Mouse (Mus musculus) MEL (cell line): ENCODE data around the gene Tbl2. TPM values are rescaled to one million over a fixed set of nuclear protein-coding genes. Genes with fewer than 3 reads are reported as not detected.
A peak's percentile ranks its signal among the peaks of the same experiment; 100 is the strongest.

Source experiments
- DNase-seq: peaks from one replicate; pipeline ENCODE4 v3.0.0; 2011; ENCODE audit warnings: low read depth, low spot score
- H3K27ac ChIP-seq: 2 replicates; pipeline ENCODE4 v1.5.1; 2012; ENCODE audit warnings: low read depth, mild to moderate bottlenecking, control low read depth, low read length, moderate library complexity; ENCODE audit not compliant: control insufficient read depth
- H3K27me3 ChIP-seq, 2 experiments: fragments of 150-350 bp in 1 of 2; sonication (generic) in 1 of 2; 2 replicates each; pipeline ENCODE4 v1.6.1; 2012; ENCODE audit warnings: low read length in 2 of 2, mild to moderate bottlenecking in 2 of 2, improper control_type of control experiment in 1 of 2, moderate library complexity in 1 of 2; ENCODE audit not compliant: insufficient read depth in 2 of 2, control insufficient read depth in 1 of 2
- H3K36me3 ChIP-seq, 2 experiments: 2 replicates each; pipeline ENCODE4 v1.6.1; 2012 to 2014; ENCODE audit warnings: low read length in 2 of 2, improper control_type of control experiment in 1 of 2, inconsistent platforms in 1 of 2, mild to moderate bottlenecking in 1 of 2; ENCODE audit not compliant: insufficient read depth in 2 of 2, control insufficient read depth in 1 of 2
- H3K4me1 ChIP-seq, 2 experiments: fragments of 150-350 bp in 1 of 2; sonication (generic) in 1 of 2; 2 replicates each; pipeline ENCODE4 v1.6.1; 2012; ENCODE audit warnings: low read length in 2 of 2, improper control_type of control experiment in 1 of 2, mild to moderate bottlenecking in 1 of 2; ENCODE audit not compliant: insufficient read depth in 2 of 2, control insufficient read depth in 1 of 2
- H3K4me3 ChIP-seq, 2 experiments: fragments of 150-350 bp in 1 of 2; sonication (generic) in 1 of 2; 2 replicates each; pipeline ENCODE4 v1.5.1; 2012; ENCODE audit warnings: low read depth in 2 of 2, low read length in 2 of 2, mild to moderate bottlenecking in 2 of 2, moderate library complexity in 2 of 2, control low read depth in 1 of 2, improper control_type of control experiment in 1 of 2; ENCODE audit not compliant: control insufficient read depth in 1 of 2, insufficient read depth in 1 of 2
- H3K79me2 ChIP-seq: 2 replicates; pipeline ENCODE4 v1.6.1; 2012; ENCODE audit warnings: mild to moderate bottlenecking, low read length, moderate library complexity; ENCODE audit not compliant: control insufficient read depth, poor library complexity, insufficient read depth
- H3K9ac ChIP-seq: 2 replicates; pipeline ENCODE4 v1.6.1; 2012; ENCODE audit warnings: low read depth, mild to moderate bottlenecking, control low read depth, low read length, moderate library complexity; ENCODE audit not compliant: control insufficient read depth, poor library complexity, severe bottlenecking
- H3K9me3 ChIP-seq: fragments of 150-350 bp; sonication (generic); replicated peaks from 2 replicates; pipeline ENCODE4 v1.6.1; 2012; ENCODE audit warnings: mild to moderate bottlenecking, low read length, improper control_type of control experiment, moderate library complexity; ENCODE audit not compliant: insufficient read depth
- CTCF ChIP-seq, 3 experiments: IDR thresholded peaks in 2 of 3; conservative IDR thresholded peaks in 1 of 3; 2 replicates each; pipeline ENCODE4 v1.5.1; 2011 to 2012; ENCODE audit warnings: low read length in 3 of 3, low read depth in 2 of 3, mild to moderate bottlenecking in 2 of 3, improper control_type of control experiment in 1 of 3, inconsistent platforms in 1 of 3, mixed read lengths in 1 of 3, moderate library complexity in 1 of 3; ENCODE audit not compliant: control insufficient read depth in 1 of 3, insufficient read depth in 1 of 3, poor library complexity in 1 of 3, severe bottlenecking in 1 of 3
- ETS1 ChIP-seq: IDR thresholded peaks from 2 replicates; pipeline ENCODE4 v1.6.1; 2012; ENCODE audit warnings: low read depth, mild to moderate bottlenecking, inconsistent platforms, low read length, improper control_type of control experiment, moderate library complexity
- MYC ChIP-seq: IDR thresholded peaks from 2 replicates; pipeline ENCODE4 v1.6.1; 2011; ENCODE audit warnings: low read depth, mild to moderate bottlenecking, low read length, improper control_type of control experiment, moderate library complexity
- RAD21 ChIP-seq: IDR thresholded peaks from 2 replicates; pipeline ENCODE4 v1.6.1; 2011; ENCODE audit warnings: mild to moderate bottlenecking, low read depth, low read length, improper control_type of control experiment
- RCOR1 ChIP-seq: IDR thresholded peaks from 2 replicates; pipeline ENCODE4 v1.6.1; 2012; ENCODE audit warnings: low read depth, mild to moderate bottlenecking, inconsistent platforms, low read length, improper control_type of control experiment
- SMC3 ChIP-seq: IDR thresholded peaks from 2 replicates; pipeline ENCODE4 v1.6.1; 2011; ENCODE audit warnings: low read depth, low read length, improper control_type of control experiment
- ZC3H11A ChIP-seq: IDR thresholded peaks from 2 replicates; pipeline ENCODE4 v1.6.1; 2012; ENCODE audit warnings: low read depth, mild to moderate bottlenecking, inconsistent platforms, low read length, improper control_type of control experiment
- polyA plus RNA-seq, 2 experiments: library from polyadenylated mRNA; stranded (reverse) in 1 of 2; unstranded in 1 of 2; fragments of >175 nt in 1 of 2; fragments of >200 nt in 1 of 2; gene quantifications; 2 replicates each; pipeline versions ENCODE4 v1.2.1 to v1.2.4; 2012; ENCODE audit warnings: low replicate concordance in 2 of 2, low read depth in 1 of 2; ENCODE audit not compliant: insufficient read length in 2 of 2, insufficient read depth in 1 of 2, missing spikeins in 1 of 2
- total RNA-seq: library from RNA; depleted of rRNA; stranded (reverse); fragments of 300-350 nt; gene quantifications from 2 replicates; pipeline ENCODE4 v1.2.3, GENCODE M21; 2012; rRNA removed

The Tbl2 gene
- total and polyA plus RNA-seq, 3 experiments = 20.5 to 30.3 TPM; not detected in 1

DNA sequence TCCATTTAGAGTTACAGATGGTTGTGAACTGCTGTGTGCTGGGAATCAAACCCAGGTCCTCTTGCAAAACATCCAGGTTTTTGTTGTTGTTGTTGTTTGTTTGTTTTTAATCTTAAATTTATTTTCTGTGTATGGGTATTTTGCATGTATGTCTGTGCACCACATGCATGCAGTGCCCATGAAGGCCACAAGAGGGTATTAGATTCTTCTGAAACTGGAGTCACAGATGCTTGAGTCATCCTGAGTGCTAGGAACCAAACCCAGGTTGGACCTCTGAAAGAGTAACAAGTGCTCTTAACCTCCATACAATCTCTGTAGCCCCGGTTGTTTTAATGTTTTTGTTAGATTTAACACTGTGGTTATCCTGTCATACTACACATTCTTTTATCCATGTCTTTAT lies 58.7 kb downstream of the Tbl2 start:
- H3K4me1 ChIP-seq = no peaks in the 10 kb centered on the region
- H3K27me3 ChIP-seq = no peaks in the 10 kb centered on the region
- no peak overlapping the region for H3K27ac ChIP-seq
- H3K9ac ChIP-seq = no peak overlapping the region
- peaks cover 2 to 71% of the 10 kb centered on the region in 2 experiments; a peak in 3 of 4 replicates for H3K36me3 ChIP-seq
- DNase-seq = peak; percentile 68
- no peaks in the 10 kb centered on the region for H3K9me3 ChIP-seq
- H3K4me3 ChIP-seq = no peak overlapping the region
- no peak for TF ChIP-seq ETS1
- TF ChIP-seq MYC = 0 out of 2 replicates have a peak, but pooled peaks have one; percentile 17
- TF ChIP-seq SMC3 = peak; percentile 19; the same call in 1 of the 2 replicates
- no peak for TF ChIP-seq ZC3H11A
- TF ChIP-seq CTCF (IDR thresholded peaks at IDR 0.05 in 2 of 3, conservative IDR thresholded peaks at IDR 0.05 in 1 of 3; ENCODE audit: control insufficient read depth in 1 of 3, insufficient read depth in 1 of 3, low read depth in 2 of 3, low read length in 3 of 3, poor library complexity in 1 of 3, severe bottlenecking in 1 of 3) = peak; percentile 19 to 52 (median 49); a peak in 5 of 6 replicates
- no peak for TF ChIP-seq RCOR1
- TF ChIP-seq RAD21 = peak; percentile 1; the same call in 1 of the 2 replicates
- 0 out of 2 replicates have a peak, but pooled peaks cover 3% of the 10 kb centered on the region for H3K79me2 ChIP-seq

Other genes with a start within 250 kb of the Tbl2 start
- gene Tmem270, start 242.9 kb upstream of the Tbl2 start, total RNA-seq = not detected in 2 replicates
- not detected for gene Tmem270, start 242.9 kb upstream of the Tbl2 start, polyA plus RNA-seq
- 5.4 and 13.1 TPM in 2 replicates for gene Cldn13, start 234.1 kb upstream of the Tbl2 start, total RNA-seq
- 1 to 10 TPM in 1 of 2 experiments, not detected in 1; 5.7 TPM for gene Cldn13, start 234.1 kb upstream of the Tbl2 start, polyA plus RNA-seq
- 0.75 and 0.96 TPM in 2 replicates for gene Mettl27, start 217.3 kb upstream of the Tbl2 start, total RNA-seq
- gene Mettl27, start 217.3 kb upstream of the Tbl2 start, polyA plus RNA-seq = 1 to 10 TPM in 1 of 2 experiments, not detected in 1; 3.1 TPM
- 0.08 TPM in 1 of 2 replicates, not detected in the other for gene Cldn4, start 202.7 kb upstream of the Tbl2 start, total RNA-seq
- under 1 TPM in 1 of 2 experiments, not detected in 1; 0.04 TPM for gene Cldn4, start 202.7 kb upstream of the Tbl2 start, polyA plus RNA-seq
- not detected in 2 replicates for gene Cldn3, start 163.4 kb upstream of the Tbl2 start, total RNA-seq
- gene Cldn3, start 163.4 kb upstream of the Tbl2 start, polyA plus RNA-seq = 1 to 10 TPM in 1 of 2 experiments, not detected in 1; 1.1 TPM
- 43.0 and 55.9 TPM in 2 replicates for gene Abhd11, start 140.5 kb upstream of the Tbl2 start, total RNA-seq
- gene Abhd11, start 140.5 kb upstream of the Tbl2 start, polyA plus RNA-seq = 10 to 100 TPM in 1 of 2 experiments, not detected in 1; 51.7 TPM
- 3.2 and 3.3 TPM in 2 replicates for gene Stx1a, start 126.2 kb upstream of the Tbl2 start, total RNA-seq
- gene Stx1a, start 126.2 kb upstream of the Tbl2 start, polyA plus RNA-seq = 1 to 10 TPM in 1 of 2 experiments, not detected in 1; 6.0 TPM
- 6.5 and 7.4 TPM in 2 replicates for gene Dnajc30, start 85.5 kb upstream of the Tbl2 start, total RNA-seq
- 10 to 100 TPM in 1 of 2 experiments, not detected in 1; 15.6 TPM for gene Dnajc30, start 85.5 kb upstream of the Tbl2 start, polyA plus RNA-seq
- 87.5 and 101 TPM in 2 replicates for gene Bud23, start 84.7 kb upstream of the Tbl2 start, total RNA-seq
- gene Bud23, start 84.7 kb upstream of the Tbl2 start, polyA plus RNA-seq = 100 to 1,000 TPM in 1 of 2 experiments, not detected in 1; 222 TPM
- gene Vps37d, start 71.4 kb upstream of the Tbl2 start, total RNA-seq = 0.23 and 0.31 TPM in 2 replicates
- 1 to 10 TPM in 1 of 2 experiments, not detected in 1; 1.2 TPM for gene Vps37d, start 71.4 kb upstream of the Tbl2 start, polyA plus RNA-seq
- gene Mlxipl, start 59.8 kb upstream of the Tbl2 start, total RNA-seq = not detected in 2 replicates
- not detected for gene Mlxipl, start 59.8 kb upstream of the Tbl2 start, polyA plus RNA-seq
- gene Bcl7b, start 18.6 kb downstream of the Tbl2 start, total RNA-seq = 44.6 and 45.1 TPM in 2 replicates
- gene Bcl7b, start 18.6 kb downstream of the Tbl2 start, polyA plus RNA-seq = 10 to 100 TPM in 1 of 2 experiments, not detected in 1; 76.0 TPM
- gene Baz1b, start 37.6 kb downstream of the Tbl2 start, total RNA-seq = 69.1 and 72.9 TPM in 2 replicates
- 10 to 100 TPM; 44.5 to 81.5 TPM for gene Baz1b, start 37.6 kb downstream of the Tbl2 start, polyA plus RNA-seq
- 5.7 and 9.8 TPM in 2 replicates for gene Fzd9, start 101.6 kb downstream of the Tbl2 start, total RNA-seq
- gene Fzd9, start 101.6 kb downstream of the Tbl2 start, polyA plus RNA-seq = 1 to 10 TPM in 1 of 2 experiments, not detected in 1; 6.2 TPM
- gene Fkbp6, start 200.4 kb downstream of the Tbl2 start, total RNA-seq = 0.19 TPM in 1 of 2 replicates, not detected in the other
- under 1 TPM in 1 of 2 experiments, not detected in 1; 0.10 TPM for gene Fkbp6, start 200.4 kb downstream of the Tbl2 start, polyA plus RNA-seq
- not detected in 2 replicates for gene Trim50, start 203.6 kb downstream of the Tbl2 start, total RNA-seq
- gene Trim50, start 203.6 kb downstream of the Tbl2 start, polyA plus RNA-seq = not detected
- gene Nsun5, start 220.3 kb downstream of the Tbl2 start, total RNA-seq = 70.8 and 90.0 TPM in 2 replicates
- 100 to 1,000 TPM in 1 of 2 experiments, 10 to 100 TPM in 1; 97.5 to 178 TPM for gene Nsun5, start 220.3 kb downstream of the Tbl2 start, polyA plus RNA-seq
- 10.2 and 12.4 TPM in 2 replicates for gene Pom121, start 244.9 kb downstream of the Tbl2 start, total RNA-seq
- gene Pom121, start 244.9 kb downstream of the Tbl2 start, polyA plus RNA-seq = 10 to 100 TPM; 51.8 to 81.1 TPM